Mouse (Mus musculus) liver, adult 2 months (tissue): ENCODE measurements around the gene Mapkapk2. TPM values are rescaled to one million over a fixed set of nuclear protein-coding genes. Genes with fewer than 3 reads are reported as not detected.

Experiments used
- DNase-seq: peaks from one replicate; pipeline ENCODE4 v3.0.0-alpha.2; 2011; ENCODE audit warnings: low read depth, low spot score; ENCODE audit errors: extremely low read depth
- H3K27ac ChIP-seq: fragments of 200-500 bp; replicated peaks from 2 replicates; pipeline ENCODE4 v1.5.1; 2012; ENCODE audit warnings: low read depth, mild to moderate bottlenecking, control low read depth, inconsistent platforms, low read length; ENCODE audit not compliant: insufficient read depth
- H3K27me3 ChIP-seq: fragments of 200-500 bp; 2 replicates; pipeline ENCODE4 v1.6.1; 2012; ENCODE audit warnings: mild to moderate bottlenecking, moderate library complexity, low read length, inconsistent platforms; ENCODE audit not compliant: control insufficient read depth, insufficient read depth
- H3K36me3 ChIP-seq: fragments of 200-500 bp; 2 replicates; pipeline ENCODE4 v1.6.1; 2012; ENCODE audit warnings: low read length, inconsistent platforms; ENCODE audit not compliant: control insufficient read depth, insufficient read depth
- H3K4me1 ChIP-seq: fragments of 200-500 bp; 2 replicates; pipeline ENCODE4 v1.6.1; 2011; ENCODE audit warnings: low read length; ENCODE audit not compliant: control insufficient read depth, insufficient read depth
- H3K4me3 ChIP-seq: fragments of 200-500 bp; 2 replicates; pipeline ENCODE4 v1.5.1; 2011; ENCODE audit warnings: low read depth, mild to moderate bottlenecking, control low read depth, low read length, moderate library complexity; ENCODE audit not compliant: insufficient read depth
- H3K79me2 ChIP-seq: fragments of 200-500 bp; 2 replicates; pipeline ENCODE4 v1.6.1; 2012; ENCODE audit warnings: inconsistent platforms, mild to moderate bottlenecking, low read length, moderate library complexity; ENCODE audit not compliant: control insufficient read depth, insufficient read depth
- H3K9ac ChIP-seq: fragments of 200-500 bp; 2 replicates; pipeline ENCODE4 v1.6.1; 2012; ENCODE audit warnings: low read depth, mild to moderate bottlenecking, control low read depth, inconsistent platforms, low read length
- CTCF ChIP-seq: fragments of 200-500 bp; IDR thresholded peaks from 2 replicates; pipeline ENCODE4 v1.5.1; 2011; ENCODE audit warnings: low read depth, low read length, control low read depth
- POLR2A ChIP-seq: fragments of 200-500 bp; IDR thresholded peaks from 2 replicates; pipeline ENCODE4 v1.6.1; 2011; ENCODE audit warnings: low read length, control low read depth; ENCODE audit not compliant: insufficient read depth; ENCODE audit errors: extremely low read depth
- WGBS: fragments of 180-500 bp; shearing (Covaris S2); methylation state at CpG from one replicate; pipeline ENCODE4 v1.1.7; 2018; 5-methylcytosine and 5-hydroxymethylcytosine counted together
- polyA plus RNA-seq: library from polyadenylated mRNA; depleted of rRNA; stranded (reverse); fragments of >200 nt; gene quantifications from 2 replicates; pipeline ENCODE4 v1.2.3, GENCODE M21; 2012
- total RNA-seq: library from RNA; depleted of rRNA; stranded (reverse); fragments of >200 nt; gene quantifications from 2 replicates; pipeline ENCODE4 v1.2.3, GENCODE M21; 2014

Mapkapk2 gene
- total and polyA plus RNA-seq, 2 experiments = 30.0 to 45.4 TPM

DNA sequence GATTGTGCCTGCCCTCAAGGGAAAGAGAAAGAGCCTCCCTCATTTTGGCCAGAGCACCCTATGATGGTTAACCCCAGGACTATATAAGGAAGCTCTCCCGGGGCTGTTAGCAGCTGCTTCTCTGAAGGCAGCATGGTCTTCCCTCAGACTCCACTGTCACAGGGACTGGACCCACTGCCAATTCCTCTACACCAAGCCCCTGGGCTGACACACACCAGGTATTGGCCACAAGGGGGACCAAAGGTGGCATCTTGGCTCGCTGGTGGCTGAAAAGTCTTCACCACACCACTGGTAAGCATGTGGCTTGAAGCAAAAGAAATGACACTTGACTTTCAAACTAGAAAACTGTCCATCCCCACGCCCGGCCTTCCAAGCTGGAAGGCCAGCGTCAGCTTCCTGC is 47.0 kb downstream of the Mapkapk2 start:
- no peak overlapping the region for H3K4me3 ChIP-seq
- no peak for TF ChIP-seq POLR2A
- peak; percentile 9; the same call in 1 of the 2 replicates for TF ChIP-seq CTCF
- 92% methylated on average over 5 of the region's 5 CpGs for WGBS

GRCm38 (mm10) chr1:131050011-131050410 is 47.6 kb downstream of the Mapkapk2 start:
- Histone ChIP-seq H3K9ac (no peak overlapping the region), H3K4me3 (no peak overlapping the region), H3K27me3 (no peaks in the 10 kb centered on the region), H3K4me1 (peaks cover 16% of the 10 kb centered on the region), H3K79me2 (no peaks in the 10 kb centered on the region), H3K27ac (no peak overlapping the region), H3K36me3 (peaks cover 10% of the 10 kb centered on the region; the same call in 1 of the 2 replicates)
- whole genome bisulfite sequencing = 88% methylated on average over 5 of the region's 5 CpGs
- no peak for DNase-seq
- TF ChIP-seq CTCF = no peak
- TF ChIP-seq POLR2A = no peak

More for the DNA sequence above, 47.0 kb downstream of the Mapkapk2 start:
- H3K9ac ChIP-seq = no peak overlapping the region
- no peaks in the 10 kb centered on the region for H3K79me2 ChIP-seq
- no peaks in the 10 kb centered on the region for H3K27me3 ChIP-seq
- no peak for DNase-seq
- peaks cover 13% of the 10 kb centered on the region; the same call in 1 of the 2 replicates for H3K36me3 ChIP-seq
- peaks cover 16% of the 10 kb centered on the region for H3K4me1 ChIP-seq
- H3K27ac ChIP-seq = no peak overlapping the region

DNA sequence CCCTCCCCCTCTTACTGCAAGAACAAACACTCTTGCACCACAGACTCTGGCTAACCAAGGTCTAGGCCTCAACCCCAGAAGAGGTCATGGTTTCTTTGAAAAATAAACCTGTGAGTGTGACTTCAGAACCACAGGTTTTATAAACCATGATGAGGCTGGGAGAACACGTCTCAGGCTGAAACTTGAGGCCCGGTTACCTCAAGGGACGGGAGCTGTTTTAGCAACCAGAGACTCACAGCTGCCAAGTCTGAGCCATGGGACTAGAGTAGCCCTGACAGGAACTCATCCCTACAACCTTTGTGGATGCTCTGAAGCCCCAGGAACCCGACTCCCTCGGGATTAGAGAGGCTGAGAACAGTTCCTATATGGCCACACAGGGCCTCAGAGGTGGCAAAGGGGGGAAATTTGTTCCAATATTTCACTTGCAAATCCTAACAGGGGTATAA is 48.2 kb downstream of the Mapkapk2 start:
- H3K4me3 ChIP-seq = no peak overlapping the region
- no peak for TF ChIP-seq POLR2A
- no peaks in the 10 kb centered on the region for H3K27me3 ChIP-seq
- H3K36me3 ChIP-seq = peaks cover 6% of the 10 kb centered on the region; the same call in 1 of the 2 replicates
- peaks cover 16% of the 10 kb centered on the region for H3K4me1 ChIP-seq
- no peak overlapping the region for H3K9ac ChIP-seq
- peak; percentile 72 for DNase-seq
- H3K27ac ChIP-seq = peak overlapping the region; percentile 52
- H3K79me2 ChIP-seq = no peaks in the 10 kb centered on the region
- WGBS = 69% methylated on average over 5 of the region's 5 CpGs

DNA sequence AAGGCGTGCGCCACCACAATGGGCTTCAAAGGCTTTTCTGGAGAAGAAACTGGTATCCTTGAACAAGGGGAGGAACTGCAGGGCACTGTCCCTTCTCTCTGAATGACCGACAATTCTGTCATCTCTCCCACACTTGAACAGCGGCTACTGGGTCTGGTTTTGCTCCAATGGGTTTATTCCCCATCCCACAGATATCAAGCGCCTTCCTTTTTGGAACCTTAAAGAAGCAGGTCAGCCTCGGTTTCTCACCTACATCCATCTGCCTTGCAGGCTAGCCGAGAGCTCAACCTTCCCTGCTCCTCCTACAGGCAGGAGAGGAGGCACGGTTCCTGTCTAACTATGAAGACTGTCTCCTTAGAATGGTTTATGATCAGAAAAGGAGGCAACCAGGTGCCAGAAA is 48.7 kb downstream of the Mapkapk2 start:
- TF ChIP-seq CTCF (no peak), POLR2A (no peak)
- Histone ChIP-seq H3K27ac (no peak overlapping the region), H3K4me3 (no peak overlapping the region), H3K4me1 (peaks cover 16% of the 10 kb centered on the region), H3K79me2 (no peaks in the 10 kb centered on the region), H3K27me3 (no peaks in the 10 kb centered on the region), H3K36me3 (peaks cover 6% of the 10 kb centered on the region; the same call in 1 of the 2 replicates), H3K9ac (no peak overlapping the region)
- 91% methylated on average over 8 of the region's 8 CpGs for WGBS
- no peak for DNase-seq

DNA sequence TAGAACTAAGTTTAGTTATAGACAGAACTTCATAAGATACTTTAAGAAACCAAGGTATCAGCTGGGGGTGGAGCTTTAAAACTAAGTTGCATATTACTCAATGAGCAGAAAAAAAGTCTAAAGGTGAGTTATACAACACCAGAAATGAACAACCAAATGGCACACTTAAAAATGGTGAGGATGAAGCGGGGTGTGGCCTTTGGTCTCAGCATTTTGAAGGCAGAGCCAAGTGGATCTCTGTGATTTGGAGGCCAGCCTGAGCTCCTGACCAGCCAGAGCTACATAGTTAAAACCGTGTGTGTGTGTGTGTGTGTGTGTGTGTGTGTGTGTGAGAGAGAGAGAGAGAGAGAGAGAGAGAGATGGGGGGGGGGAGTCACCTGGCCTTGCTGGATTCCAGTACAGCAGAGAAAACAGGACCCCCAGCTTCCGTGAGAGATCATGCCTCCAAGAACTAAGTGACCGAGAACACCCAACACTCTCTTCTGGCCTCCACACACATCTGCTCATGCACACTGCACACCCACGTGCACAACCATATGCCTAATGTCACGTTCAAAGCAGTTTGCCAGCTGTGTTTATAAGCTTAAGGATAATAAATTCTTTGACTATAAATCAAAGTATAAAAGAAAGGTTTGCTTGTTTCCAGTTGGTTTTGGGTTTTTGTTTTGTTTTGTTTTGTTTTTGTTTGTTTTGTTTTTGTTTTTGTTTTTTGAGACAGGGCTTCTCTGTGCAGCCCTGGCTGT is 49.3 kb downstream of the Mapkapk2 start:
- Histone ChIP-seq H3K27ac (no peak overlapping the region), H3K4me3 (no peak overlapping the region), H3K9ac (no peak overlapping the region), H3K27me3 (no peaks in the 10 kb centered on the region), H3K36me3 (peaks cover 6% of the 10 kb centered on the region; the same call in 1 of the 2 replicates), H3K4me1 (peaks cover 16% of the 10 kb centered on the region), H3K79me2 (no peaks in the 10 kb centered on the region)
- 67% methylated on average over 6 of the region's 6 CpGs for WGBS
- DNase-seq = peak; percentile 72
- TF ChIP-seq CTCF (no peak), POLR2A (no peak)

DNA sequence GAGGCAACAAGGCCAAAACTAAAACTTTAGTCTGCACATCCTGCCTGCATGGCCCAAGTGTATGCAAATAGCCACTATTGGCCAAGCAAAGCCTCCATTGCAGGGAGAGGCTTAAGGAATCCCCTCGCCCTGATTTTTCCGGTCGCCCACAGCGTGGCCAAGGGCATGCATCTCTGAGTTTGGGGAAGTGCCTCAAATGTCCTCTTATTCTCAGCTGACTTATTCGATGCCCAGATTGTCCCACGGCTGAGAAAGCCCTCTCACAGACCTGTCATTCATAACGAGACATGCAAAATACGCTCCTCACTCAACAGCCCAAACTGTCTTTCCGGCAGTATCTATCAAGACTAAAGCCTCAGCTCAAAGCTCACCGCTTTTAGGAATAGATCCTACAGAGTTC is 51.0 kb downstream of the Mapkapk2 start:
- WGBS = 87% methylated on average over 10 of the region's 10 CpGs
- DNase-seq = no peak
- Histone ChIP-seq H3K4me3 (no peak overlapping the region), H3K27me3 (no peaks in the 10 kb centered on the region), H3K27ac (no peak overlapping the region), H3K9ac (no peak overlapping the region), H3K79me2 (no peaks in the 10 kb centered on the region), H3K36me3 (no peaks in the 10 kb centered on the region), H3K4me1 (peaks cover 16% of the 10 kb centered on the region)
- no peak for TF ChIP-seq CTCF
- TF ChIP-seq POLR2A = no peak
